Mouse (Mus musculus) heart, postnatal 0 days (tissue): ENCODE data around the gene Mllt10.

Source experiments
- CTCF ChIP-seq: IDR thresholded peaks from 2 replicates; pipeline ENCODE4 v1.5.1; 2016; ENCODE audit warnings: antibody characterized with exemption, control low read depth, low read depth
- EP300 ChIP-seq: IDR thresholded peaks from 2 replicates; pipeline ENCODE4 v1.6.1; 2016; ENCODE audit warnings: antibody characterized with exemption, low read depth

DNA sequence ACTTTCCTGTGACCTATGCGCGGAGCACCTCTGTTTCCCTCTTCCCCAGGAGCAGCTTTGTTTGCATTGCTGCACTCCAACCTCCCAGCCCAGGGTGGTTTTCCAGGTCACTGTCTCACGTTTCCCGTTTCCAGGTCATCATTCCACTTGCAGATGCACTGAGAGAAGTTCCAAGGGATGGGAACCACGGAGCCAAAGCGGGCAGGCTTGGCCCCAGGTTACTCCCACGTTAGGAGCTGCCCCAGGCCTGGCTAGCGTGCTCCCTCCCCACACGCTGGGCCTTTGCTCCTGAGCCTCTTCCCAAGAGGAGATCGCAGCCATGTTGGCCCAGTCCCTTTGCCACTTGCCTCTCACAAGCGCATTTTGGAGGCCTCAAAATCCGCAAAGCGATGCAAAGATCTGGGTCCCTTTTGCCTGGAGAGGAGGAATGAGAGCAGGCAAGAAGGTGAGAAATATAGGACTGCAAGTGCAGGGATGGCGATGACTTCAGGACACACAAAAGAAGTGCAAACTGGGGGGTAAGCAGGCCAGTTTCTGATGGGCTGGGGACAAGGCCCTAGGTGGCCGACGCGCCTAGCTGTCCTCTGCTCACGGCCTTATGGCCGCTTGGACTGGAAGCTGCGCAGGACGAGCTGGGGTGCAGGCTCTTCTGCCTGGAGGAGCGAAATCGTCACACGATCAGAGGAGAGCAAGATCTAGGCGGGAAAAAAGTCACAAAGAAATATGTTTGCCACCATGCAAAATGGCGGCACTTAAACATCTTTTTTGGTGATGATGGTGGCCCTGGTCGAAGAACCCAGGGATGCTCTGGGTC is 14.5 kb upstream of the Mllt10 start:
- TF ChIP-seq CTCF (no peak), EP300 (no peak)
